ENCODE assay signal across 10 mouse cellular contexts in the genomic region with DNA sequence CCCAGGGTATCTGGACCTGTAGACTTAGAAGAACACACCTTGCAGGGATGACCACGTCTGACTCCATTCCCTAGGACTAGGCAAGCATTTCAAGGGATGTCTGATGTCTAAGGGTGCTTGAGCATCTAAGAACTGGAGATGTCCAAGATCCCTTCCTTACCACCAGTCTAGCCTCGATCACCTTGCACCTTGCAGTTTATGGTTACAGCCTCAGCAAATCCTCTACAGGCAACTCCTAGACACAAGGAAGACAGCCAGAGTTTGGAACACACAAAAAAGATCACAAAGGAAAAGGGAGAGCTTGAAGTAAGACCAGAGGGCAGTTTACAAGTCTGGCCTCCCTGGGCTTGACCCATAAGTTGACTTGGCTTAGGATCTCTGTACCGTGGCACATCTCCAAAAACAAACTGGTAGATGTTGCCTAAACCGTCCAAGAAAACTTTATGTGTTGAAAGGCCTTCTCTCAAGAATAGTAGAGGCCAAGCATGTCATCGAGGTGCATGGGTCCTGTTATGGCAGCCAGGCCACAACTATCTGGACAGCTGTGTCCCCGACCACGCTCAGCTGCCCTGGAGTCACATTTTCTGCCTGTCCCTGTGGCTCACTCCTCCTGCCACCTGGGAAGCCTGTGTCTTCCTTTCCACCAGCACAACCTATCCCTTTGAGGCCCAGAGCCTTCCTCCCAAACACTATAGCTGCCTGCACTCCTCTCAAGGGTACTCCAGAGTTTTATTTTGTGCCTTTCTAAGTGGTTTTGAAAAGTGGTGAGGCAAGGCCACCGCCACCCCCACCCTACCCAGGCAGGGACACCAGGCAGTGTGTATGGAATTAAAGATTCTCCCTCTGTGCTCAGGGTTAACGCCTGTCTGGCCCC. TPM values are rescaled to one million over a fixed set of nuclear protein-coding genes. Genes with fewer than 3 reads are reported as not detected.
DNase-seq lines count a peak whose midpoint lies in the region; ATAC-seq lines count a peak whose summit lies in the region.
"Had no signal": no experiment of that assay in that cellular context is flagged by ENCODE, and none has a peak within 500 bp of the region (broad histone marks: within the 10 kb centered on the region; RNA-seq: fewer than 3 reads in every experiment).

No protein-coding gene starts in this region.

- H3K9me3 ChIP-seq in heart, embryonic 13.5 days: no peaks in the 10 kb centered on the region
- H3K9me3 ChIP-seq in liver, embryonic 12.5 days (replicated peaks): no peaks in the 10 kb centered on the region

- no peak overlapping the region for H3K27ac ChIP-seq in heart, embryonic 13.5 days (replicated peaks)
- peak overlapping the region; percentile 93 for H3K27ac ChIP-seq in liver, embryonic 12.5 days

- H3K9ac ChIP-seq in heart, embryonic 13.5 days: no peak overlapping the region
- peak overlapping the region; percentile 98 for H3K9ac ChIP-seq in liver, embryonic 12.5 days

- 59% methylated on average over 9 of the region's 9 CpGs for WGBS in heart, embryonic 13.5 days
- 53% methylated on average over 9 of the region's 9 CpGs for whole genome bisulfite sequencing in liver, embryonic 12.5 days (ENCODE audit: insufficient replicate concordance)

- H3K4me2 ChIP-seq in heart, embryonic 13.5 days: peak overlapping the region; percentile 99
- peak overlapping the region; percentile 96 for H3K4me2 ChIP-seq in liver, embryonic 12.5 days

- peak overlapping the region; percentile 80 for H3K4me3 ChIP-seq in heart, embryonic 13.5 days
- peak overlapping the region; percentile 95 for H3K4me3 ChIP-seq in liver, embryonic 12.5 days

- H3K27me3 ChIP-seq in heart, embryonic 13.5 days (replicated peaks): peaks cover 76% of the 10 kb centered on the region
- peaks cover 22% of the 10 kb centered on the region for H3K27me3 ChIP-seq in liver, embryonic 12.5 days (replicated peaks)

- H3K36me3 ChIP-seq in heart, embryonic 13.5 days: no peaks in the 10 kb centered on the region
- no peaks in the 10 kb centered on the region for H3K36me3 ChIP-seq in liver, embryonic 12.5 days

- ATAC-seq in heart, embryonic 13.5 days (ENCODE audit: extremely low read depth, insufficient number of reproducible peaks, low FRiP score, low TSS enrichment): no peak
- peak; percentile 0; the same call in 1 of the 2 replicates for ATAC-seq in liver, embryonic 12.5 days

- no peak for DNase-seq in heart, postnatal 4 days
- DNase-seq in thymus, postnatal 14 days: peak; percentile 56
- DNase-seq in thymus, postnatal 10 days (ENCODE audit: low spot score in 2 of 2): no peak
- no peak for DNase-seq in gastrocnemius, postnatal 36 days
- DNase-seq in ovary, postnatal 10 days (ENCODE audit: low spot score): no peak
- DNase-seq in spleen, adult 18-20 months: no peak

- intact Hi-C loops in gastrocnemius, postnatal 36 days (cut with DNase I): no loop called here

- H3K4me1 ChIP-seq in heart, embryonic 13.5 days: peaks cover 17% of the 10 kb centered on the region
- peaks cover 30% of the 10 kb centered on the region for H3K4me1 ChIP-seq in liver, embryonic 12.5 days

RNA-seq across cellular contexts. Expression of a gene that starts 0.5 kb away (rescaled TPM):
- 1.1 and 2.6 TPM in 2 replicates for polyA plus RNA-seq in heart, embryonic 13.5 days (2015; fragmentation: Nextera tagmentation; extraction: Ambion mirVana)
- total RNA-seq in heart, postnatal 4 days (2021): 1 to 10 TPM; 1.7 to 1.8 TPM
- 59.1 and 61.0 TPM in 2 replicates for polyA plus RNA-seq in liver, embryonic 12.5 days (2016; fragmentation: Nextera tagmentation; extraction: Ambion mirVana)
- 1 to 10 TPM in 1 of 2 experiments, under 1 TPM in 1; 0.32 to 2.4 TPM for total RNA-seq in gastrocnemius, postnatal 36 days (2021)

RNA-seq across cellular contexts. Expression of a gene that starts 56.7 kb away (rescaled TPM):
- not detected in 2 replicates for polyA plus RNA-seq in heart, embryonic 13.5 days (2015; fragmentation: Nextera tagmentation; extraction: Ambion mirVana)
- not detected for total RNA-seq in heart, postnatal 4 days (2021)
- polyA plus RNA-seq in liver, embryonic 12.5 days (2016; fragmentation: Nextera tagmentation; extraction: Ambion mirVana): not detected in 2 replicates
- total RNA-seq in gastrocnemius, postnatal 36 days (2021): not detected
- polyA plus RNA-seq: brain, embryonic 14.5 days; stomach, embryonic 16.5 days had no signal
